Comparison of ENCODE assay signal across 29 mouse cellular contexts in the genomic region with DNA sequence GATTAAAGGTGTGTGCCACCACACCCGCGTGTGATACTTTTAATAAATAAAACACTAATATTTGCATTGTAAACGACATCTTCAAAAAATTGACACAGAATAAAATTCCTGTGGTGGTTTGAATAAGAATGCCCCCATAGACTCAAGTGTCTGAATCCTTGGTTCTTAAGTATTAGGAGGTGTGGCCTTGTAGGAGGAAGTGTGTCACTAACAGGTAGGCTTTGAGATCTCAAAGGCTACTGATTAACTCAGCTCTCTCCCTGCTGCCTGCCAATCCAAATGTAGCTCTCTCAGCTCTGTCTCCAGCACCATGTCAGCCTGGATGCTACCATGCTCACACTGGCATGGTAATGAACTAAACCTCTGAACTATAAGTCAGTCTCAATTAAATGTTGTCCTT. TPM values are rescaled to one million over a fixed set of nuclear protein-coding genes. Genes with fewer than 3 reads are reported as not detected.
DNase-seq lines count a peak whose midpoint lies in the region; ATAC-seq and TF ChIP-seq lines count a peak whose summit lies in the region.
"Had no signal": no experiment of that assay in that cellular context is flagged by ENCODE, and none has a peak within 500 bp of the region (broad histone marks: within the 10 kb centered on the region; RNA-seq: fewer than 3 reads in every experiment).

No protein-coding gene starts in this region.

- H3K27me3 ChIP-seq in lung, embryonic 14.5 days (ENCODE audit: insufficient read depth, low read length), result no peaks in the 10 kb centered on the region
- H3K27me3 ChIP-seq in lung, embryonic 16.5 days (ENCODE audit: control insufficient read depth, insufficient read depth, low read depth, low read length), result no peaks in the 10 kb centered on the region
- no peaks in the 10 kb centered on the region for H3K27me3 ChIP-seq in midbrain, embryonic 11.5 days (ENCODE audit: control insufficient read depth, insufficient read depth, low read length)
- H3K27me3 ChIP-seq in midbrain, embryonic 15.5 days (replicated peaks), result no peaks in the 10 kb centered on the region
- no peaks in the 10 kb centered on the region for H3K27me3 ChIP-seq in hindbrain, embryonic 11.5 days (ENCODE audit: control insufficient read depth, insufficient read depth, low read length)
- H3K27me3 ChIP-seq: CH12.LX; embryonic facial prominence, embryonic 13.5 days; embryonic facial prominence, embryonic 15.5 days; forebrain, embryonic 12.5 days had no signal

- H3K9me3 ChIP-seq in lung, embryonic 14.5 days (ENCODE audit: low read depth, low read length), result no peaks in the 10 kb centered on the region
- H3K9me3 ChIP-seq in lung, embryonic 16.5 days (ENCODE audit: control insufficient read depth, low read length), result no peaks in the 10 kb centered on the region; the same call in 1 of the 2 replicates
- no peaks in the 10 kb centered on the region for H3K9me3 ChIP-seq in midbrain, embryonic 11.5 days (ENCODE audit: control insufficient read depth, low read length)
- H3K9me3 ChIP-seq in midbrain, embryonic 15.5 days, result no peaks in the 10 kb centered on the region
- no peaks in the 10 kb centered on the region for H3K9me3 ChIP-seq in hindbrain, embryonic 11.5 days (ENCODE audit: control insufficient read depth, low read length)
- H3K9me3 ChIP-seq: embryonic facial prominence, embryonic 13.5 days; embryonic facial prominence, embryonic 15.5 days; forebrain, embryonic 10.5 days; forebrain, embryonic 12.5 days; G1E had no signal

- no peak overlapping the region for H3K9ac ChIP-seq in lung, embryonic 14.5 days
- H3K9ac ChIP-seq in lung, embryonic 16.5 days (ENCODE audit: low read length), result no peak overlapping the region
- H3K9ac ChIP-seq in midbrain, embryonic 11.5 days (ENCODE audit: low read length), result no peak overlapping the region
- H3K9ac ChIP-seq in midbrain, embryonic 15.5 days, result no peak overlapping the region
- H3K9ac ChIP-seq in hindbrain, embryonic 11.5 days (ENCODE audit: low read depth, low read length), result no peak overlapping the region
- H3K9ac ChIP-seq: embryonic facial prominence, embryonic 13.5 days; embryonic facial prominence, embryonic 15.5 days; forebrain, embryonic 12.5 days had no signal

- no peak for TF ChIP-seq POLR2A in lung, adult 2 months (IDR thresholded peaks at IDR 0.05; ENCODE audit: borderline replicate concordance, extremely low read depth, low read depth, low read length)

- H3K4me2 ChIP-seq in lung, embryonic 14.5 days, result no peak overlapping the region
- no peak overlapping the region for H3K4me2 ChIP-seq in lung, embryonic 16.5 days (ENCODE audit: low read depth, low read length)
- H3K4me2 ChIP-seq in midbrain, embryonic 11.5 days, result no peak overlapping the region
- H3K4me2 ChIP-seq in midbrain, embryonic 15.5 days, result no peak overlapping the region
- no peak overlapping the region for H3K4me2 ChIP-seq in hindbrain, embryonic 11.5 days (replicated peaks; ENCODE audit: low read depth, low read length)
- H3K4me2 ChIP-seq: embryonic facial prominence, embryonic 13.5 days; embryonic facial prominence, embryonic 15.5 days; forebrain, embryonic 12.5 days had no signal

- H3K4me1 ChIP-seq in lung, embryonic 14.5 days (ENCODE audit: insufficient read depth), result no peaks in the 10 kb centered on the region
- no peaks in the 10 kb centered on the region for H3K4me1 ChIP-seq in lung, adult 2 months (ENCODE audit: control insufficient read depth, insufficient read depth, low read length)
- H3K4me1 ChIP-seq in lung, embryonic 16.5 days (replicated peaks; ENCODE audit: control insufficient read depth, insufficient read depth, low read length), result no peaks in the 10 kb centered on the region
- no peaks in the 10 kb centered on the region for H3K4me1 ChIP-seq in midbrain, embryonic 11.5 days (ENCODE audit: control insufficient read depth, insufficient read depth, low read length)
- no peaks in the 10 kb centered on the region for H3K4me1 ChIP-seq in midbrain, embryonic 15.5 days
- no peaks in the 10 kb centered on the region for H3K4me1 ChIP-seq in hindbrain, embryonic 11.5 days (replicated peaks; ENCODE audit: control insufficient read depth, insufficient read depth, low read length)
- H3K4me1 ChIP-seq: embryonic facial prominence, embryonic 13.5 days; embryonic facial prominence, embryonic 15.5 days; forebrain, embryonic 10.5 days; forebrain, embryonic 12.5 days had no signal

- no peak overlapping the region for H3K4me3 ChIP-seq in lung, embryonic 14.5 days (ENCODE audit: low read depth, low read length)
- H3K4me3 ChIP-seq in lung, adult 2 months (replicated peaks; ENCODE audit: extremely low read depth, low read depth, low read length), result no peak overlapping the region
- H3K4me3 ChIP-seq in lung, embryonic 16.5 days (ENCODE audit: low read length), result no peak overlapping the region
- no peak overlapping the region for H3K4me3 ChIP-seq in midbrain, embryonic 11.5 days (ENCODE audit: low read depth, low read length)
- no peak overlapping the region for H3K4me3 ChIP-seq in midbrain, embryonic 15.5 days
- no peak overlapping the region for H3K4me3 ChIP-seq in hindbrain, embryonic 11.5 days (ENCODE audit: low read depth, low read length)
- H3K4me3 ChIP-seq: embryonic facial prominence, embryonic 13.5 days; embryonic facial prominence, embryonic 15.5 days; erythroblast, embryonic 14.5 days; forebrain, embryonic 10.5 days; forebrain, embryonic 12.5 days had no signal

- H3K36me3 ChIP-seq in lung, embryonic 14.5 days (ENCODE audit: insufficient read depth), result no peaks in the 10 kb centered on the region
- H3K36me3 ChIP-seq in lung, embryonic 16.5 days (ENCODE audit: control insufficient read depth, insufficient read depth, low read length), result no peaks in the 10 kb centered on the region
- H3K36me3 ChIP-seq in midbrain, embryonic 11.5 days (ENCODE audit: control insufficient read depth, insufficient read depth, low read length), result no peaks in the 10 kb centered on the region
- no peaks in the 10 kb centered on the region for H3K36me3 ChIP-seq in midbrain, embryonic 15.5 days (replicated peaks)
- no peaks in the 10 kb centered on the region for H3K36me3 ChIP-seq in hindbrain, embryonic 11.5 days (ENCODE audit: control insufficient read depth, insufficient read depth, low read length)
- H3K36me3 ChIP-seq: embryonic facial prominence, embryonic 13.5 days; embryonic facial prominence, embryonic 15.5 days; forebrain, embryonic 10.5 days; forebrain, embryonic 12.5 days; G1E had no signal

- no peak for ATAC-seq in lung, embryonic 14.5 days (ENCODE audit: insufficient read depth)
- ATAC-seq in lung, embryonic 16.5 days (ENCODE audit: low read depth), result peak; percentile 82
- ATAC-seq in midbrain, embryonic 11.5 days (ENCODE audit: low FRiP score), result no peak
- no peak for ATAC-seq in midbrain, embryonic 15.5 days (replicated peaks)
- no peak for ATAC-seq in hindbrain, embryonic 11.5 days (ENCODE audit: low FRiP score)
- ATAC-seq: CD4-positive, CD25-positive, alpha-beta regulatory T cell, adult 4 months; forebrain, embryonic 14.5 days; Patski had no signal

- 70% methylated on average over 3 of the region's 3 CpGs for WGBS in lung, embryonic 14.5 days
- WGBS in lung, adult 2 months, result 56% methylated on average over 3 of the region's 3 CpGs
- 43% methylated on average over 3 of the region's 3 CpGs for WGBS in lung, embryonic 16.5 days
- WGBS in midbrain, embryonic 11.5 days, result 85% methylated on average over 3 of the region's 3 CpGs
- WGBS in midbrain, embryonic 15.5 days, result 85% methylated on average over 3 of the region's 3 CpGs
- WGBS in hindbrain, embryonic 11.5 days, result 81% methylated on average over 3 of the region's 3 CpGs

- no peak overlapping the region for H3K27ac ChIP-seq in lung, embryonic 14.5 days (ENCODE audit: low read depth)
- no peak overlapping the region for H3K27ac ChIP-seq in lung, embryonic 16.5 days (ENCODE audit: low read length)
- H3K27ac ChIP-seq in midbrain, embryonic 11.5 days (ENCODE audit: low read depth, low read length), result no peak overlapping the region
- no peak overlapping the region for H3K27ac ChIP-seq in midbrain, embryonic 15.5 days
- no peak overlapping the region for H3K27ac ChIP-seq in hindbrain, embryonic 11.5 days (ENCODE audit: low read depth, low read length)
- H3K27ac ChIP-seq: embryonic facial prominence, embryonic 13.5 days; embryonic facial prominence, embryonic 15.5 days; forebrain, embryonic 10.5 days; forebrain, embryonic 12.5 days had no signal

- no peak for TF ChIP-seq CTCF in lung, embryonic 14.5 days (IDR thresholded peaks at IDR 0.05; ENCODE audit: low read depth)
- no peak for TF ChIP-seq CTCF in lung, adult 2 months (IDR thresholded peaks at IDR 0.05; ENCODE audit: insufficient read depth, low read length)

- peak; percentile 33 for DNase-seq in lung, embryonic 14.5 days
- no peak for DNase-seq in lung, adult 2 months
- DNase-seq in lung, postnatal 14 days, result no peak
- peak; percentile 67 for DNase-seq in midbrain, embryonic 11.5 days (ENCODE audit: low spot score, missing footprints)
- DNase-seq in lung, postnatal 36 days, result peak; percentile 43
- DNase-seq in hindbrain, embryonic 11.5 days (ENCODE audit: low spot score), result no peak
- DNase-seq: adrenal gland, adult 2 months; adrenal gland, postnatal 10 days; adrenal gland, postnatal 25 days; B cell, adult 2 months; cerebellum, adult 11 months; cerebellum, adult 18-20 months; cerebellum, adult 8-10 months; cerebellum, adult 9-11 months; cerebellum, postnatal 14 days; cerebellum, postnatal 36 days; embryo, embryonic 11 days had no signal

RNA-seq across cellular contexts. Expression of a gene that starts 17.9 kb away (rescaled TPM):
- polyA plus RNA-seq in lung, embryonic 14.5 days (2014; fragmentation: Nextera tagmentation; extraction: Ambion mirVana), result 65.1 and 65.7 TPM in 2 replicates
- polyA plus RNA-seq in lung, adult 2 months (2012; rRNA removed), result 8.1 and 12.1 TPM in 2 replicates
- polyA plus RNA-seq in lung, embryonic 16.5 days (2015; fragmentation: Nextera tagmentation; extraction: Ambion mirVana), result 41.1 and 46.1 TPM in 2 replicates
- 47.9 and 50.6 TPM in 2 replicates for polyA plus RNA-seq in midbrain, embryonic 11.5 days (2014; fragmentation: Nextera tagmentation; extraction: Ambion mirVana)
- polyA plus RNA-seq in midbrain, embryonic 15.5 days (2015; fragmentation: Nextera tagmentation; extraction: Ambion mirVana), result 34.3 and 35.1 TPM in 2 replicates
- polyA plus RNA-seq in hindbrain, embryonic 11.5 days (2014; fragmentation: Nextera tagmentation; extraction: Ambion mirVana), result 34.7 and 40.2 TPM in 2 replicates

Comparison
In these comparisons a context has a peak if more than half of its experiments do, and no peak if none do; other contexts are left out.
1. DNase-seq: peak in lung, embryonic 14.5 days (single experiment), midbrain, embryonic 11.5 days (single experiment) and lung, postnatal 36 days (single experiment); none in lung, adult 2 months (single experiment), lung, postnatal 14 days (single experiment) and hindbrain, embryonic 11.5 days (single experiment).